Mouse (Mus musculus) intestine, embryonic 15.5 days (tissue): ENCODE data around the gene Apol8. TPM values are rescaled to one million over a fixed set of nuclear protein-coding genes. Genes with fewer than 3 reads are reported as not detected.
"Not testable (repeated sequence)": the region's sequence is repeated elsewhere in the genome, so short reads cannot be mapped to it uniquely, and the experiment has no call there.

Experiments used
- ATAC-seq: fragments of 200-750 bp; cut with Nextera tagmentation; 2 replicates; pipeline ENCODE4 v1.8.0; 2017; ENCODE audit warnings: moderate TSS enrichment, moderate library complexity
- H3K27ac ChIP-seq: fragments of 300-500 bp; sonication (generic); 2 replicates; pipeline ENCODE4 v1.5.1; 2015; ENCODE audit warnings: mild to moderate bottlenecking, inconsistent platforms
- H3K27me3 ChIP-seq: fragments of 300-500 bp; sonication (generic); replicated peaks from 2 replicates; pipeline ENCODE4 v1.6.1; 2015; ENCODE audit warnings: inconsistent platforms
- H3K36me3 ChIP-seq: fragments of 300-500 bp; sonication (generic); 2 replicates; pipeline ENCODE4 v1.6.1; 2015; ENCODE audit warnings: inconsistent platforms
- H3K4me1 ChIP-seq: fragments of 300-500 bp; sonication (generic); replicated peaks from 2 replicates; pipeline ENCODE4 v1.6.1; 2015; ENCODE audit warnings: inconsistent platforms
- H3K4me2 ChIP-seq: fragments of 300-500 bp; sonication (generic); replicated peaks from 2 replicates; pipeline ENCODE4 v1.6.1; 2015; ENCODE audit warnings: mild to moderate bottlenecking, inconsistent platforms
- H3K4me3 ChIP-seq: fragments of 300-500 bp; sonication (generic); replicated peaks from 2 replicates; pipeline ENCODE4 v1.5.1; 2015; ENCODE audit warnings: inconsistent platforms
- H3K9ac ChIP-seq: fragments of 300-500 bp; sonication (generic); 2 replicates; pipeline ENCODE4 v1.6.1; 2015; ENCODE audit warnings: inconsistent platforms
- H3K9me3 ChIP-seq: fragments of 300-500 bp; sonication (generic); 2 replicates; pipeline ENCODE4 v1.6.1; 2016; ENCODE audit warnings: inconsistent platforms
- WGBS: fragments of 180-500 bp; shearing (Covaris S2); methylation state at CpG from one replicate; pipeline ENCODE4 v1.1.7; 2015; 5-methylcytosine and 5-hydroxymethylcytosine counted together
- polyA plus RNA-seq: library from polyadenylated mRNA; unstranded; fragments of >200 nt; fragmentation: Nextera tagmentation; extraction: Ambion mirVana; gene quantifications from 2 replicates; pipeline ENCODE4 v1.2.1, GENCODE M21; 2015

Gene Apol8
- polyA plus RNA-seq, 1 experiment from 2014 or later, result 0.18 TPM

DNA sequence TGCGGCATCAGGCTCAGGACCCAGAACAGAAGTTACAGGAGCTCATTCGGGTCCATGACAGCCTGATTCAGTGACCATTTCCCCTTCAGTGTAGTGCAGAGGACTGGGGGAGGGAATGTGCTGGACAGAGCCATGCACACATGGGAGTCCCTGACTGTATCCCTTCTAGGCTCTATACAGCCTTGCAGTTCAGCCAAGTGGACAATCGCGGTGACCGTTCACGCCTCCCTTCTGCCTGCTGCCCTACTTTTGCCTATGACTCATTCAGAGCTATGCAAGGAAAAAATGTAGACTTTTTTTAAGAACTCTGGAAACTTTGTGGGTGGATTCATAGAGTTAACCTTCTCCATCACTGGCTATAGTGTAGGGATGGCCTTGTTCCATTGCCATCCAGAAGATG is 38.6 kb downstream of the Apol8 start:
- not testable (repeated sequence) for H3K36me3 ChIP-seq, H3K27ac ChIP-seq, H3K4me2 ChIP-seq, H3K9ac ChIP-seq, H3K4me1 ChIP-seq, H3K9me3 ChIP-seq, ATAC-seq, H3K4me3 ChIP-seq, H3K27me3 ChIP-seq
- 55% methylated on average over 2 of the region's 6 CpGs for WGBS

DNA sequence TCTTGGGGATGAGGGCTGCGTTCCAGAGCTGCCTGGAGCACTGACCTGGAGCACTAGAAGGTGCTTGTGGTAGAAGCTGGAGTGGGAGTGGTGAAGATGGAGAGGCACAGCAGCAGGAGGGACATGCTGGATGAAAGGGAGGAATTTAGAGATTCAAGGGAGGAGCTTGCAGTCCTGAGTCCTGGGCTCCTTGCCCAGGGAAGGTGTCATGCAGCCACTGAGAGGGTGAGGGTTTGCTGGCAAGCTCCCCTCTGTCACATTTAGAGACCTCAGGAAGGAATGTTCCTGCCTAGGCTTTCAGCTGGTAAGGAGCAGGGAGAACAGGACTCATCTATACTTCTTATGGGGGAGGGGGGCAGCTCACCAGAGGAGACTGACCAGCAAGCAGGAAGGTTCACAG is 47.9 kb downstream of the Apol8 start:
- H3K4me2 ChIP-seq, H3K4me3 ChIP-seq, H3K27ac ChIP-seq, H3K27me3 ChIP-seq, H3K36me3 ChIP-seq, H3K9ac ChIP-seq, ATAC-seq, H3K9me3 ChIP-seq, H3K4me1 ChIP-seq: not testable (repeated sequence)
- WGBS, result 56% methylated on average over 1 of the region's 1 CpGs

DNA sequence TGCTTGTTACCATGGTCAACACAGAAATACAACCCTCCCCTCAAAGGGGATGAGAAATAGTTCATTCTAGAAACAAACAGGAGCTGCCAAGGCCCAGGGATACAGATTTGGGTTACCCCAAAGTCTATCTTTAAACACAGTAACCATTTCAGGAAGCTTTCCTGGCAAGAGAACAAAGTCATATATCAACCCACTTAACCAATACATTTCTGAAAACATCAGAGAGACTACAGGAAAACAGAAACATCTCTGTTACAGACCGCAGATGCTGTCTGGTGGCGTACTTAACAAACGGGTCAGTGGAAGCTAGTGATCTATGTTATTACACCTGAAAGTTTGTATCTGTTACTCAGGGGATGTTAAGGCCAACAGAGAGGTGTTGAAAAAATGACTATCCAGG is 51.5 kb downstream of the Apol8 start:
- not testable (repeated sequence) for H3K9ac ChIP-seq, H3K4me2 ChIP-seq, ATAC-seq, H3K9me3 ChIP-seq, H3K27ac ChIP-seq, H3K4me1 ChIP-seq, H3K36me3 ChIP-seq, H3K27me3 ChIP-seq, H3K4me3 ChIP-seq
- 55% methylated on average over 3 of the region's 3 CpGs for WGBS

DNA sequence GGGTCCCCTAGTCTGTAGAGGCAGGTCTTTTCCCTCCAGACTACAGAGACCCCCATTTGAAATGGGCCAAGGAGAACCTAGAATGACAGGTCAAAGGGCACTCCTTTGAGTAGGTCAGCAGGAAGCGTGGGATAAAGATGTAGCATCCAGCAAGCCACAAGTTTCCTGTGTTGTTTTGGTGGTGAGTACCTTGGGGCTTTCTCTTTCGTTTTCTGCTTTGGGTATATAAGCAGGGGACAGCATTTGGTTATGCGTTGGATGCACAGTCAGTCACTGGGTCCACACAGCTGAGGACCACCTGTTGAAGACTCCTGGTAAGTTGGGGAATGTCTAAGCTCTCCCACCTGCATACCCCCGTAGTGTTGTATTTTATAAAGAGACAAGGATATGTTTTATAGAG is 58.1 kb downstream of the Apol8 start, which contains the start of gene Apol7e:
Apol7e (plus strand) TSS at position 202 of the 400 bp plus-strand sequence.
- not testable (repeated sequence) for H3K4me3 ChIP-seq, H3K4me2 ChIP-seq, H3K9me3 ChIP-seq, H3K36me3 ChIP-seq, ATAC-seq, H3K9ac ChIP-seq, H3K27ac ChIP-seq, H3K27me3 ChIP-seq, H3K4me1 ChIP-seq
- 73% methylated on average over 4 of the region's 4 CpGs for whole genome bisulfite sequencing

Other genes with a start within 250 kb of the Apol8 start
- not detected in 2 replicates for gene Apol11a, start 248.7 kb downstream of the Apol8 start, polyA plus RNA-seq
- gene Apol7c, start 223.7 kb downstream of the Apol8 start, polyA plus RNA-seq, result 3.1 and 3.5 TPM in 2 replicates
- not detected in 2 replicates for gene 1700025B11Rik, start 195.1 kb downstream of the Apol8 start, polyA plus RNA-seq
- 0.38 and 0.54 TPM in 2 replicates for gene Apol10b, start 160.9 kb downstream of the Apol8 start, polyA plus RNA-seq
- not detected in 2 replicates for gene Gm36245, start 157.7 kb downstream of the Apol8 start, polyA plus RNA-seq
- gene Apol11b, start 113.7 kb downstream of the Apol8 start, polyA plus RNA-seq, result 0.14 and 0.30 TPM in 2 replicates
- 0.13 and 0.43 TPM in 2 replicates for gene Apol7e, start 58.1 kb downstream of the Apol8 start, polyA plus RNA-seq
- gene Apol9b, start 28.0 kb downstream of the Apol8 start, polyA plus RNA-seq, result 0.35 TPM in 1 of 2 replicates, not detected in the other
- gene Myh9, start 85.2 kb upstream of the Apol8 start, polyA plus RNA-seq, result 51.6 and 52.9 TPM in 2 replicates
- gene Txn2, start 172.0 kb upstream of the Apol8 start, polyA plus RNA-seq, result 314 and 350 TPM in 2 replicates
- 2.5 and 2.6 TPM in 2 replicates for gene Foxred2, start 199.7 kb upstream of the Apol8 start, polyA plus RNA-seq
- gene Eif3d, start 213.8 kb upstream of the Apol8 start, polyA plus RNA-seq, result 187 and 189 TPM in 2 replicates